Comparison of ENCODE assay signal across 17 mouse cellular contexts in genomic region chr13:16315689-16316088, GRCm38 (mm10).
"Had no signal": no experiment of that assay in that cellular context is flagged by ENCODE, and none has a peak within 500 bp of the region (broad histone marks: within the 10 kb centered on the region; RNA-seq: fewer than 3 reads in every experiment).

No protein-coding gene starts in this region.

- DNase-seq: lung, adult 2 months; lung, postnatal 14 days; lung, postnatal 36 days; right cerebral cortex, postnatal 14 days; thymus, adult 2 months; thymus, postnatal 25 days; thymus, postnatal 4 days had no signal

- ATAC-seq: lung, postnatal 0 days; midbrain, embryonic 13.5 days; midbrain, embryonic 15.5 days had no signal

- H3K27ac ChIP-seq: lung, embryonic 15.5 days; macrophage; midbrain, embryonic 13.5 days; midbrain, embryonic 15.5 days; neural tube, embryonic 12.5 days; stomach, embryonic 15.5 days; stomach, postnatal 0 days had no signal

- H3K9ac ChIP-seq: lung, embryonic 15.5 days; midbrain, embryonic 13.5 days; midbrain, embryonic 15.5 days; neural tube, embryonic 12.5 days; stomach, embryonic 15.5 days had no signal

- H3K36me3 ChIP-seq: lung, embryonic 15.5 days; midbrain, embryonic 13.5 days; midbrain, embryonic 15.5 days; neural tube, embryonic 12.5 days; stomach, embryonic 15.5 days had no signal

- H3K4me2 ChIP-seq: lung, embryonic 15.5 days; midbrain, embryonic 11.5 days; midbrain, embryonic 13.5 days; midbrain, embryonic 15.5 days; neural tube, embryonic 12.5 days; stomach, embryonic 15.5 days had no signal

- H3K4me1 ChIP-seq: lung, embryonic 15.5 days; midbrain, embryonic 13.5 days; midbrain, embryonic 15.5 days; neural tube, embryonic 12.5 days; stomach, embryonic 15.5 days had no signal

- H3K9me3 ChIP-seq: lung, embryonic 15.5 days; megakaryocyte, embryonic 14.5 days; midbrain, embryonic 13.5 days; midbrain, embryonic 15.5 days; neural tube, embryonic 12.5 days; stomach, embryonic 15.5 days had no signal

- H3K27me3 ChIP-seq: lung, embryonic 15.5 days; megakaryocyte, embryonic 14.5 days; midbrain, embryonic 13.5 days; midbrain, embryonic 15.5 days; neural tube, embryonic 12.5 days; stomach, embryonic 15.5 days had no signal

- H3K4me3 ChIP-seq: lung, embryonic 15.5 days; megakaryocyte, embryonic 14.5 days; midbrain, embryonic 13.5 days; midbrain, embryonic 15.5 days; neural tube, embryonic 12.5 days; stomach, embryonic 15.5 days had no signal
